Mouse (Mus musculus) hindbrain, embryonic 16.5 days (tissue): ENCODE results near the gene Gm14393. TPM values are rescaled to one million over a fixed set of nuclear protein-coding genes. Genes with fewer than 3 reads are reported as not detected.
"Not testable (repeated sequence)": the region's sequence is repeated elsewhere in the genome, so short reads cannot be mapped to it uniquely, and the experiment has no call there.

ENCODE experiments used
- ATAC-seq: fragments of 200-750 bp; cut with Nextera tagmentation; 2 replicates; pipeline ENCODE4 v1.8.0; 2017; ENCODE audit warnings: moderate TSS enrichment, moderate library complexity
- H3K27ac ChIP-seq: fragments of 300-500 bp; sonication (generic); 2 replicates; pipeline ENCODE4 v1.5.1; 2014; ENCODE audit warnings: low read depth, mild to moderate bottlenecking, control low read depth, low read length, moderate library complexity
- H3K27me3 ChIP-seq: fragments of 300-500 bp; sonication (generic); replicated peaks from 2 replicates; pipeline ENCODE4 v1.6.1; 2014; ENCODE audit warnings: low read length; ENCODE audit not compliant: control insufficient read depth, insufficient read depth
- H3K36me3 ChIP-seq: fragments of 300-500 bp; sonication (generic); 2 replicates; pipeline ENCODE4 v1.6.1; 2014; ENCODE audit warnings: mild to moderate bottlenecking, low read length, moderate library complexity, mixed read lengths; ENCODE audit not compliant: control insufficient read depth, insufficient read depth
- H3K4me1 ChIP-seq: fragments of 300-500 bp; sonication (generic); 2 replicates; pipeline ENCODE4 v1.6.1; 2014; ENCODE audit warnings: low read depth, low read length; ENCODE audit not compliant: control insufficient read depth, insufficient read depth
- H3K4me2 ChIP-seq: fragments of 300-500 bp; sonication (generic); 2 replicates; pipeline ENCODE4 v1.6.1; 2014; ENCODE audit warnings: mild to moderate bottlenecking, low read length, control low read depth, moderate library complexity
- H3K4me3 ChIP-seq: fragments of 300-500 bp; sonication (generic); 2 replicates; pipeline ENCODE4 v1.5.1; 2014; ENCODE audit warnings: mild to moderate bottlenecking, low read length, control low read depth, moderate library complexity
- H3K9ac ChIP-seq: fragments of 300-500 bp; sonication (generic); 2 replicates; pipeline ENCODE4 v1.6.1; 2014; ENCODE audit warnings: low read depth, mild to moderate bottlenecking, control low read depth, low read length, moderate library complexity
- H3K9me3 ChIP-seq: fragments of 300-500 bp; sonication (generic); 2 replicates; pipeline ENCODE4 v1.6.1; 2014; ENCODE audit warnings: mild to moderate bottlenecking, low read length, moderate library complexity; ENCODE audit not compliant: control insufficient read depth
- WGBS: fragments of 180-500 bp; shearing (Covaris S2); extraction: QIAGEN DNeasy Blood & Tissue Kit; methylation state at CpG from one replicate; pipeline ENCODE4 v1.1.7; 2014; 5-methylcytosine and 5-hydroxymethylcytosine counted together
- polyA plus RNA-seq: library from polyadenylated mRNA; unstranded; fragments of >200 nt; fragmentation: Nextera tagmentation; extraction: Ambion mirVana; gene quantifications from 2 replicates; pipeline ENCODE4 v1.2.1, GENCODE M21; 2015

Gm14393 gene
- polyA plus RNA-seq = 0.62 TPM in 1 of 2 replicates, not detected in the other

DNA sequence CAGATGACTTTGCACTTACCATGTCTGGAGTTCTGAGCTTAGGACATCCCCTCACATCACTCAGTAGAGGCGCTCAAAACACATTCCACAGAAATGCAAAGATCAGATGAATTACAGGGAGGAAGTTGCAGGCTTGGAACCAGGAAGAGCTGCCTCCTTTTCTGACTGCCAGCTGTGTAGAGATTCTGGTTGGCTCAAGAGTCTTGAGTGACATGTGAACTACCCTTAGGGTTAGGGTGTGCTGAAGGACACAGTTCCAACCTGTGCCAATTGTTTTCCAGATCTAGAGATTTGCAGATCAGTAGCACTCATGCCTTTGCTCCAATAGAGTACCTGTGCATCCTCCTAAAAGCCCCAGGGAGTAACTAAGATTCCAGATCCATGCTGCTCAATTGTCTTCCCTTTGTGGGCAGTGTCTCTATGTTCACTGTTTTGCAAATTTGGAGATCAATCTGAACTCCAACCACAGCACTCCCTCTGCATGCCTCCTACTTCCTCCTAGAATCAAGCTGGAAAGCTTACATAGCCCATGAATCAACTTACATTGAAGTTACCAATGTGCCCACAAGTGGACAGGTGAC, at the start of gene Gm14393:
TSS of gene Gm14393 (minus strand) at position 101 of the 581 bp plus-strand sequence.
- 85% methylated on average over 1 of the region's 1 CpGs for WGBS
- H3K4me3 ChIP-seq, H3K9me3 ChIP-seq: not testable (repeated sequence)

DNA sequence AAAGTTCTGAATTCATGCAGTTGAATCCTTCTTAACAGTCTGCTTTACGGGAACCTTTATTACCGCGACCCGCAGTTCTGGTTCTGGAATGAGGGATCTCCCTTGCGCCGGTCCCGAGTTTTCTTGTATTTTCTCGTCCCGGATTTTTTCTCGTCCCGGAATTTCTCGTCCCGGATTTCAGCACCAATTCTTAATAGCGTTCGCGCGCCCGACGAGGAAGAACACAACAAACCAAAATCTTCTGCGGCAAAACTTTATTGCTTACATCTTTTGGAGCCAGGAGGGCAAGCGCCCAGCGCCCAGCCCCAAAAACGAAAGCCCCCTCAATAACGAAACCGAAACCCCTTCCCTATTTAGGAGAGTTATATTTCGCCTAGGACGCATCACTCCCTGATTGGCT, 23.3 kb downstream of the Gm14393 start:
- ATAC-seq, H3K27ac ChIP-seq, H3K27me3 ChIP-seq, H3K36me3 ChIP-seq, H3K4me3 ChIP-seq, H3K4me2 ChIP-seq, H3K9ac ChIP-seq, H3K9me3 ChIP-seq, H3K4me1 ChIP-seq: not testable (repeated sequence)
- WGBS = 96% methylated on average over 26 of the region's 27 CpGs

More for the DNA sequence above, at the start of gene Gm14393:
- H3K4me2 ChIP-seq, H3K27ac ChIP-seq, H3K4me1 ChIP-seq, ATAC-seq, H3K36me3 ChIP-seq, H3K9ac ChIP-seq, H3K27me3 ChIP-seq: not testable (repeated sequence)

Other genes with a start within 250 kb of the Gm14393 start
- 0.13 TPM in 1 of 2 replicates, not detected in the other for gene Gm14444, start 57.5 kb downstream of the Gm14393 start, polyA plus RNA-seq
- 4.7 and 5.3 TPM in 2 replicates for gene Gm14399, start 74.2 kb upstream of the Gm14393 start, polyA plus RNA-seq
- 0.99 and 1.1 TPM in 2 replicates for gene Gm14443, start 108.1 kb upstream of the Gm14393 start, polyA plus RNA-seq
- gene Gm14391, start 139.1 kb upstream of the Gm14393 start, polyA plus RNA-seq = 10.8 and 11.9 TPM in 2 replicates
- gene Gm14440, start 207.3 kb upstream of the Gm14393 start, polyA plus RNA-seq = not detected in 2 replicates